Mouse (Mus musculus) urinary bladder, postnatal 4 days (tissue): Measurements from ENCODE around the gene Zfp868.
"Not testable (repeated sequence)": the region's sequence is repeated elsewhere in the genome, so short reads cannot be mapped to it uniquely, and the experiment has no call there.

Source experiments
- DNase-seq, 2 experiments: peaks; one replicate each; pipeline ENCODE4 v3.0.0; 2021 to 2022; ENCODE audit warnings: low spot score in 2 of 2

Zfp868 gene

GRCm38 (mm10) chr8:69625095-69625789 is at the start of gene Zfp868:
Zfp868 (minus strand) TSS chr8:69625548.
- DNase-seq: peak; percentile 97 to 99

- not testable (repeated sequence) for DNase-seq
Measured at GRCm38 (mm10) chr8:69665051-69665450, 39.7 kb upstream of the Zfp868 start.

GRCm38 (mm10) chr8:69661294-69661693 is 35.9 kb upstream of the Zfp868 start:
- DNase-seq: no peak

- peak; percentile 89 to 93 for DNase-seq
Measured at GRCm38 (mm10) chr8:69654358-69654981, 29.1 kb upstream of the Zfp868 start, which contains the start of gene Zfp964. Zfp964 (plus strand) TSS chr8:69654479.

- DNase-seq: no peak
Measured at GRCm38 (mm10) chr8:69653808-69654357, 28.5 kb upstream of the Zfp868 start.

GRCm38 (mm10) chr8:69618078-69618477 is 7.3 kb downstream of the Zfp868 start:
- no peak for DNase-seq

- no peak for DNase-seq
Measured at GRCm38 (mm10) chr8:69614687-69615086, 10.7 kb downstream of the Zfp868 start.

GRCm38 (mm10) chr8:69597598-69597997 is 27.8 kb downstream of the Zfp868 start:
- DNase-seq: not testable (repeated sequence)

GRCm38 (mm10) chr8:69584611-69585202 is 40.6 kb downstream of the Zfp868 start:
- peak; percentile 26 to 62 for DNase-seq

GRCm38 (mm10) chr8:69584201-69584600 is 41.1 kb downstream of the Zfp868 start:
- DNase-seq: not testable (repeated sequence)
